Mouse (Mus musculus) skeletal muscle tissue, adult 2 months (tissue): ENCODE measurements around the gene Apoh.

ENCODE experiments used
- DNase-seq: peaks from one replicate; pipeline ENCODE4 v3.0.0-alpha.2; 2012; ENCODE audit warnings: low read depth, low spot score

The Apoh gene

GRCm38 (mm10) chr11:108333006-108333405 is 10.1 kb upstream of the Apoh start:
- DNase-seq: no peak

GRCm38 (mm10) chr11:108333583-108334379 is 9.4 kb upstream of the Apoh start:
- DNase-seq: no peak

- no peak for DNase-seq
These were observed 8.5 kb upstream of the Apoh start for GRCm38 (mm10) chr11:108334658-108335057.

GRCm38 (mm10) chr11:108335536-108335935 is 7.6 kb upstream of the Apoh start:
- no peak for DNase-seq

DNA sequence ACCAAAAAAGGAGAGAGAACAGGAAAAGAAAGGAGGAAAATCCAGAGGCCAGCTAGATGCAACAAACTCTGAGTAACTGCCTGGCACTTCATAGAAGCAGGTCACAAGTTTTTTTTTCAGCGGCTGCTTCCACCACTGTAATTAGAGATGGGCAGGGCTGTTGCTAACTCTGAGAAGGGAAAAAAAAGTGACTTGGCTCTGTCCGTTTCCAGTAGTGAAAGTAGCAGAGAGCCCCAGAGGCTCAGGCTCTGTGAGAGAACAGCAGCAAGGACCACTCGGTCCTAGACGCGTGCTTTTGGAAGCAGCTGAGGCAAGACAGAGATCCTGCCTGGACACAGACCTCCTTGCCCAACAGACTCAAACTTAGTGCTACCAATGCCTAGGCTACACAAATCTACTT is 6.7 kb upstream of the Apoh start:
- DNase-seq: peak; percentile 79

DNA sequence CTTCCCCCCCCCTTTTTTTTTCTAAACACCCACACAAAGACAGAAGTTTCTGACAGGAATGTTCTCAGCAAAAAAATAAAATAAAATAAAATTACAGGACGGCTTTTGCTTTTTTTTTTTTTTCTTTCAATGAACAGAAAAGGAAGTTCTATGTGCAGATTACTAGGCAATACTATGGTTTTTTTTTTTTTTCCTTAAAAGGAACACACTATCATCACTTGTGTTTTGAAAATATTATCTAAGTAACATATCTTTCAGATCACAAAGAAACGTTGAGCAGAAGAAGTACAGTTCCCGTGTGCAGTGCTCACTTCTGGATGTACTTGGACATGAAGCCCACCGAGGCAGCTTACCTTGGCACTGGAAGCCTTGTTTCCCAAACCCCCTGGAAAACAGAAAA is 2.9 kb upstream of the Apoh start:
- no peak for DNase-seq

- no peak for DNase-seq
These were observed 1.4 kb upstream of the Apoh start for GRCm38 (mm10) chr11:108341783-108342182.

DNA sequence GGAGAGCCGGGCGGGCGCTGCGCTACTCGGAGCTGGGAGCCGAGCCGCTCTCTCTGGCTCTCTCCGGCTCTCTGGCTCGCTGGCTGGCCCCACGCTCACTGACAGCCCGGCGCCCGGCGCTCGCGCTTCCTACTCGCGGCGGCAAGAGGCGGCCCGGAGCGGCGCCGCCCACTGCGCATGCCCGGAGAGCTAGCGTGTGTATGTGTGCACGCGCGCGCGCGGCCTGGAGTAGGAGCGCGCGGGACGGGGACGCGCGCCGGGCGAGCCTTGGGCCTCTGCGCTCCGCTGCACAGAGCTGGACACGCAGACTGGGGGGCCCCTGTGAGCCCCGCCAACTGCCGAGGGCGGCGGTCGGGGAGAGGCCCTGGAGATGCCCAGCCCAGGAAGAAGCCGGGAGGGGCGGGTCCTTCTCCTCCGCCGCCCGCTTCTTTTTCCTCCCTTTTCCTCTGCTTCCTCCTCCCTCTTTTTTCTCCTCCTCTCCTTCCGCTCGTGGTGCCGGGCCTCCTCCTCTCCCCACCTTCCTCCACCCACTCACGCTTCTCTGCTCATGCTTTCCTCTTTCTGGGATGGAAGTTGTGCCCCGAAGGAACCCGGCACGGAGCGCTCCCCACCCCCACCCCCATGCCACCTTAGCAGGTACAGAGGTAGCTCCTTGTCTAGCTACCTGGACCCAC is 772 bp downstream of the Apoh start, which contains the start of gene Prkca:
Prkca (minus strand) TSS at position 140 of the 674 bp plus-strand sequence.
- DNase-seq: peak; percentile 96

GRCm38 (mm10) chr11:108344759-108345158 is 1.6 kb downstream of the Apoh start:
- DNase-seq: no peak

- no peak for DNase-seq
These were observed 2.2 kb downstream of the Apoh start for GRCm38 (mm10) chr11:108345321-108345720.

DNA sequence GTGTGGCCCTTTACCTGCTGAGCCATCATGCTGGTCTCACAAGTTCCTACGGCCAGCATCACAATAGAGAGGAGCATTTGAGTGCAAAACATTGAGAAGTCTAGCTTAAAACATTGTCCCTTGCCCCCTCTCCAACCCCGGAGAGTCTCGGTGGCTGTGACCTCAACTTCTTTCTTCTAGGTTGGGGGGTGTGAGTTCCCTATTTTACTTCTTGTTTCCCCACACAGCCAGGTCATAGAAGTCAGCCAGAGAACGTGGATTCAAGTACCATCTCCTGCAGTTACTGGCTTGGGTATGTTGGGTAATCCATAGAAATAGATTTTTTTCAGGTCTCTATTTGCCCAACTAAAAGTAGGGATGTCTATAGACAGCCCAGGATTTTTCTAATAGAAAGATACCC is 7.6 kb downstream of the Apoh start:
- no peak for DNase-seq

GRCm38 (mm10) chr11:108352842-108353388 is 9.8 kb downstream of the Apoh start:
- DNase-seq: no peak

DNA sequence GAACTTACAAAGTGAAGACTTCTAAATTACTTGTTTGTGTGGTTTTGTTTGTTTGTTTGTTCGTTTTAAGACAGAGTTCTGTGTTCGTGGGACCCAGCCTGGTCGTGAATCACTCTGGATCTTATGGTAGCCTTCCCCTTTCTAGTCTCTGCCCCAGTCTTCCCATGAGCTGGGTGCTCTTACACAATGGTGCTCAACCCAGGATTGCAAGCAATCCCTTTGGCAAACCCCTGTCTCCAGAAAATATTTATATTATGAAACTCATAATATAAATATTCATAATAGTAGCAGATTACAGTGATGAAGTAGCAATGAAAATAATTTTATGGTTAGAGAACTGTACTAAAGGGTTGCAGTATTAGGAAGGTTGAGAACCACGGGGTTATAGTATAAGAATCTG is 12.9 kb downstream of the Apoh start:
- DNase-seq: no peak

DNA sequence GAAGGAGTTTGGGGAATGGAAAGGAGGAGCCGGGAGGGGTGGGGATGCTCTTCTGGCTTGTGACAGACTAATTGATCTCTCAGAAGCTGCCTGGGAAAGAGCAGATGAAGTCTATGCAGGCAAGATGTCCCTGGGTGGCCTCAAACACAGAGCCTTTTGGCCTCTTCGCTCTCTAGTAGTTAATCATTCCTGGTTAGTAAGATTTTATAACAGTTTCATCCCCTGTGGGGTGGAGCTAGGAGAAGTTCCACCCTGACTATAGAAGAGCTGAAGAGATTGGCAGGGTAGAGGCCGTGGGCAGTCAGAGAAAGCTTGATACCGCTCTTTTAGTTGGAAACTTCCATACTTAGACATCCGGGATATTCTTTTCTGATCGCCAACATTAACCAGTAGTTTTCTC is 15.8 kb downstream of the Apoh start:
- no peak for DNase-seq

DNA sequence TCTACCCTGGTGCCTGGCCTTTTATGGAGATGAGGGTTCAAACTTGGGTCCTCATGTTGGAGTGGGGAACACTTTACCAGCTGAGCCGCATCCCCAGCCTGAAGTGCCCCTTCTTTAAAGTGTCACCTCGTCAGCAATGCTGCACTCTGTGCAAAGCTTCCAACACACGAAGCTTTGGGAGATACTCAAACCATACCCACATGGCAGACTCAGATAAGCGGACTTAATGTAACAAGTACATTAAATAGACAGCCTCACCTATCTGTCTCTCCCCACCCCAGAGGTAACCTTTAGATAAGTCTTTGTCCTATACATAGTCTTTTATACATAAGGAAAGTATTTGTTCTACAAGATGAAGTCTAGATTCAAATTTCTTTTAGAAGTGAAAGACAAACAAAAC is 17.8 kb downstream of the Apoh start:
- DNase-seq: no peak

DNA sequence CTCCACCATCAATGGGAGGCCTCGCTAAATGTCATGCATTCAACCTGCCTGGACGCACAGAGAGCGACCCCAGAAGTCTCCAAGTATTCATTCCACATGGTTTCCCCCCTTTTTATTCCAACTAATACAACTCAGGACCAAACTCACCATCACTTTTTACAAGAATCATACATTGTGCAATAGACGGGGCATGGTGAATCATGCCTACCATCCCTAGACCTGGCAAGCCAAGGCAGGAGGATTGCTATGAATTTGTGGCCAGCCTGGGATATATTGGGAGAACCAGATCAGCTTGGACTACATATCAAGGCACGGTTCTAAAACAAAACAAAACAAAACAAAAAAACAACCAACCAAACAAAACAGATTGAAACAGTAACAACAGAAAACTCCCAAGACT is 19.8 kb downstream of the Apoh start:
- DNase-seq: no peak

GRCm38 (mm10) chr11:108363991-108364390 is 20.8 kb downstream of the Apoh start:
- no peak for DNase-seq

GRCm38 (mm10) chr11:108364945-108365589 is 21.9 kb downstream of the Apoh start:
- no peak for DNase-seq

DNA sequence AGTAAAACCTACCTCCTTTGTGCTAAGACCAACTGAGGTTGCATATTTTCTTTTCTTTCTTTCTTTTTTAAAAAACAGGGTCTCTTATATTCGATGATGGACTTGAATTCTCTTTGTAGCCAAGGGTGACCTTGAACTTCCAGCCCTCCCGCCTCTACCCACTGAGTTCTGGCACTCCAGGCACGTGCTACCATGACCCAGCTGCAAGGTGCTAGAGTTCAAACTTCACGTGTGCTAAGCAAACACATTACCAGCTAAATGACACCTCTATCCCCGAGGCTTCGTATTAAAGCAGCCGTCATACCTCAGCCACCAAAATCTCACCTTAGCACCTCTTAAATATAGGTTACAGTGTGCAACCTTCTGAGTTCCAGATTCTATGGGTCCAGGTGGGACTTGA is 22.4 kb downstream of the Apoh start:
- DNase-seq: no peak

DNA sequence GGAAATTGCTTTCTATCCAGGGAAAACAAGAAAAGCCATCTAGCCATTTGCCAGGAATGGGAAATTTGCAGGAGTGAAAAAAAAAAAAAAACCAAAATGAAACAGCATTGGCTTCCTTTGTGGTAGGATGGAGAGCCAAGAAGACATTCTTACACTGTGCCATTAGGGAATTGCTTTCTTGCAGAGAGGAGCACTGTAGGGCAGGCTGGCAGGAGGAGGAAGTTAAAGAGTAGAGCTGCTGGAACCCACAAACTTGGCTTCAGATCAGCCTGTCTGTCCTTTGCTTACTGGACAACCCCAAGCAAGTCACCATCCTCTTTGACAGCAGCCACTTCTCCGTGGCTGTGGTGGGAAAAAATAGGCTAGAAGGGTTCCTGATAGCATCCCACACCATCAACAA is 23.9 kb downstream of the Apoh start:
- DNase-seq: no peak

- no peak for DNase-seq
These were observed 33.7 kb downstream of the Apoh start for GRCm38 (mm10) chr11:108376815-108377214.

- peak; percentile 66 for DNase-seq
These were observed 34.7 kb downstream of the Apoh start for GRCm38 (mm10) chr11:108377680-108378362.
